Comparison of ENCODE assay signal across 24 mouse cellular contexts in genomic region chr6:6931507-6931906, GRCm38 (mm10). TPM values are rescaled to one million over a fixed set of nuclear protein-coding genes. Genes with fewer than 3 reads are reported as not detected.
DNase-seq lines count a peak whose midpoint lies in the region; ATAC-seq and TF ChIP-seq lines count a peak whose summit lies in the region.
"Had no signal": no experiment of that assay in that cellular context is flagged by ENCODE, and none has a peak within 500 bp of the region (broad histone marks: within the 10 kb centered on the region; RNA-seq: fewer than 3 reads in every experiment).

No protein-coding gene starts in this region.

- WGBS in forebrain, embryonic 14.5 days = 86% methylated on average over 4 of the region's 4 CpGs
- WGBS in forebrain, embryonic 15.5 days = 89% methylated on average over 4 of the region's 4 CpGs
- 81% methylated on average over 4 of the region's 4 CpGs for WGBS in hindbrain, postnatal 0 days
- 84% methylated on average over 4 of the region's 4 CpGs for WGBS in hindbrain, embryonic 14.5 days
- WGBS in midbrain, embryonic 15.5 days = 73% methylated on average over 4 of the region's 4 CpGs
- 87% methylated on average over 4 of the region's 4 CpGs for WGBS in midbrain, embryonic 11.5 days

- H3K9me3 ChIP-seq in forebrain, embryonic 14.5 days (replicated peaks; ENCODE audit: control insufficient read depth, low read length) = no peaks in the 10 kb centered on the region
- no peaks in the 10 kb centered on the region for H3K9me3 ChIP-seq in forebrain, embryonic 15.5 days
- no peaks in the 10 kb centered on the region for H3K9me3 ChIP-seq in hindbrain, postnatal 0 days (ENCODE audit: low read length)
- H3K9me3 ChIP-seq in hindbrain, embryonic 14.5 days (ENCODE audit: control insufficient read depth, low read length) = no peaks in the 10 kb centered on the region
- H3K9me3 ChIP-seq in midbrain, embryonic 15.5 days = no peaks in the 10 kb centered on the region
- no peaks in the 10 kb centered on the region for H3K9me3 ChIP-seq in midbrain, embryonic 11.5 days (ENCODE audit: control insufficient read depth, low read length)
- H3K9me3 ChIP-seq: forebrain, embryonic 10.5 days; heart, embryonic 10.5 days; heart, embryonic 13.5 days; hindbrain, embryonic 15.5 days had no signal

- no peak overlapping the region for H3K27ac ChIP-seq in forebrain, embryonic 14.5 days (ENCODE audit: low read depth, low read length)
- no peak overlapping the region for H3K27ac ChIP-seq in forebrain, embryonic 15.5 days (replicated peaks)
- H3K27ac ChIP-seq in hindbrain, postnatal 0 days = no peak overlapping the region
- H3K27ac ChIP-seq in hindbrain, embryonic 14.5 days = no peak overlapping the region
- H3K27ac ChIP-seq in midbrain, embryonic 15.5 days = no peak overlapping the region
- no peak overlapping the region for H3K27ac ChIP-seq in midbrain, embryonic 11.5 days (ENCODE audit: low read depth, low read length)
- H3K27ac ChIP-seq: forebrain, embryonic 10.5 days; heart, adult 2 months; heart, embryonic 10.5 days; heart, embryonic 13.5 days; hindbrain, embryonic 15.5 days had no signal

- H3K4me3 ChIP-seq in forebrain, embryonic 14.5 days (ENCODE audit: low read depth, low read length) = no peak overlapping the region
- no peak overlapping the region for H3K4me3 ChIP-seq in forebrain, embryonic 15.5 days
- no peak overlapping the region for H3K4me3 ChIP-seq in hindbrain, postnatal 0 days (ENCODE audit: low read length)
- H3K4me3 ChIP-seq in hindbrain, embryonic 14.5 days (replicated peaks; ENCODE audit: low read length) = no peak overlapping the region
- H3K4me3 ChIP-seq in midbrain, embryonic 15.5 days = no peak overlapping the region
- no peak overlapping the region for H3K4me3 ChIP-seq in midbrain, embryonic 11.5 days (ENCODE audit: low read depth, low read length)
- H3K4me3 ChIP-seq: forebrain, embryonic 10.5 days; heart, adult 2 months; heart, embryonic 10.5 days; heart, embryonic 13.5 days; hindbrain, embryonic 15.5 days had no signal

- H3K4me1 ChIP-seq in forebrain, embryonic 14.5 days (ENCODE audit: control insufficient read depth, insufficient read depth, low read length) = no peaks in the 10 kb centered on the region
- no peaks in the 10 kb centered on the region for H3K4me1 ChIP-seq in forebrain, embryonic 15.5 days
- H3K4me1 ChIP-seq in hindbrain, postnatal 0 days (ENCODE audit: insufficient read depth, low read length) = no peaks in the 10 kb centered on the region
- H3K4me1 ChIP-seq in hindbrain, embryonic 14.5 days (replicated peaks; ENCODE audit: control insufficient read depth, insufficient read depth, low read length) = no peaks in the 10 kb centered on the region
- H3K4me1 ChIP-seq in midbrain, embryonic 15.5 days = no peaks in the 10 kb centered on the region
- H3K4me1 ChIP-seq in midbrain, embryonic 11.5 days (ENCODE audit: control insufficient read depth, insufficient read depth, low read length) = no peaks in the 10 kb centered on the region
- H3K4me1 ChIP-seq: forebrain, embryonic 10.5 days; heart, embryonic 10.5 days; heart, embryonic 13.5 days; hindbrain, embryonic 15.5 days had no signal

- H3K27me3 ChIP-seq in forebrain, embryonic 14.5 days (replicated peaks; ENCODE audit: control insufficient read depth, insufficient read depth, low read length) = no peaks in the 10 kb centered on the region
- no peaks in the 10 kb centered on the region for H3K27me3 ChIP-seq in forebrain, embryonic 15.5 days
- no peaks in the 10 kb centered on the region for H3K27me3 ChIP-seq in hindbrain, postnatal 0 days (ENCODE audit: insufficient read depth, low read length)
- H3K27me3 ChIP-seq in hindbrain, embryonic 14.5 days (ENCODE audit: control insufficient read depth, insufficient read depth, low read length) = no peaks in the 10 kb centered on the region
- H3K27me3 ChIP-seq in midbrain, embryonic 15.5 days (replicated peaks) = no peaks in the 10 kb centered on the region
- H3K27me3 ChIP-seq in midbrain, embryonic 11.5 days (ENCODE audit: control insufficient read depth, insufficient read depth, low read length) = no peaks in the 10 kb centered on the region
- H3K27me3 ChIP-seq: heart, embryonic 13.5 days; hindbrain, embryonic 15.5 days had no signal

- TF ChIP-seq CTCF in hindbrain, postnatal 0 days (IDR thresholded peaks at IDR 0.05; ENCODE audit: low read depth) = no peak

- peak; percentile 4 for DNase-seq in forebrain, embryonic 14.5 days (ENCODE audit: low spot score)
- DNase-seq in hindbrain, postnatal 0 days (ENCODE audit: low spot score) = peak; percentile 12
- DNase-seq in hindbrain, embryonic 14.5 days (ENCODE audit: low spot score) = no peak
- DNase-seq in midbrain, embryonic 11.5 days (ENCODE audit: low spot score, missing footprints) = no peak
- DNase-seq in layer of hippocampus, adult 11-12 months (ENCODE audit: low spot score) = no peak
- DNase-seq: cerebellum, adult 18-20 months; cerebellum, adult 9-10 months; cerebellum, postnatal 14 days; gastrocnemius, postnatal 10 days; gastrocnemius, postnatal 36 days; heart, adult 2 months; heart, postnatal 14 days; heart, postnatal 4 days had no signal

- no peak overlapping the region for H3K4me2 ChIP-seq in forebrain, embryonic 14.5 days (ENCODE audit: low read length)
- H3K4me2 ChIP-seq in forebrain, embryonic 15.5 days (replicated peaks) = no peak overlapping the region
- H3K4me2 ChIP-seq in hindbrain, postnatal 0 days (ENCODE audit: low read depth, low read length) = no peak overlapping the region
- no peak overlapping the region for H3K4me2 ChIP-seq in hindbrain, embryonic 14.5 days (replicated peaks)
- no peak overlapping the region for H3K4me2 ChIP-seq in midbrain, embryonic 15.5 days
- no peak overlapping the region for H3K4me2 ChIP-seq in midbrain, embryonic 11.5 days
- H3K4me2 ChIP-seq: heart, embryonic 13.5 days; hindbrain, embryonic 15.5 days had no signal

- H3K36me3 ChIP-seq in forebrain, embryonic 14.5 days (ENCODE audit: control insufficient read depth, insufficient read depth, low read length) = no peaks in the 10 kb centered on the region
- no peaks in the 10 kb centered on the region for H3K36me3 ChIP-seq in forebrain, embryonic 15.5 days
- no peaks in the 10 kb centered on the region for H3K36me3 ChIP-seq in hindbrain, postnatal 0 days (ENCODE audit: insufficient read depth, low read length)
- no peaks in the 10 kb centered on the region for H3K36me3 ChIP-seq in hindbrain, embryonic 14.5 days (replicated peaks; ENCODE audit: control insufficient read depth, insufficient read depth)
- H3K36me3 ChIP-seq in midbrain, embryonic 15.5 days (replicated peaks) = no peaks in the 10 kb centered on the region
- H3K36me3 ChIP-seq in midbrain, embryonic 11.5 days (ENCODE audit: control insufficient read depth, insufficient read depth, low read length) = no peaks in the 10 kb centered on the region
- H3K36me3 ChIP-seq: forebrain, embryonic 10.5 days; heart, embryonic 10.5 days; heart, embryonic 13.5 days; hindbrain, embryonic 15.5 days had no signal

- no peak for ATAC-seq in forebrain, embryonic 14.5 days
- ATAC-seq in forebrain, embryonic 15.5 days (replicated peaks) = no peak
- ATAC-seq in hindbrain, postnatal 0 days = no peak
- ATAC-seq in hindbrain, embryonic 14.5 days (ENCODE audit: low FRiP score) = no peak
- peak; percentile 58 for ATAC-seq in midbrain, embryonic 15.5 days (replicated peaks)
- no peak for ATAC-seq in midbrain, embryonic 11.5 days (ENCODE audit: low FRiP score)
- ATAC-seq: activated CD4-positive, CD25-positive, alpha-beta regulatory T cell, adult 4 months had no signal

- H3K9ac ChIP-seq in forebrain, embryonic 14.5 days (ENCODE audit: low read length) = no peak overlapping the region
- H3K9ac ChIP-seq in forebrain, embryonic 15.5 days (replicated peaks) = no peak overlapping the region
- no peak overlapping the region for H3K9ac ChIP-seq in hindbrain, postnatal 0 days (replicated peaks; ENCODE audit: low read length)
- H3K9ac ChIP-seq in hindbrain, embryonic 14.5 days = no peak overlapping the region
- no peak overlapping the region for H3K9ac ChIP-seq in midbrain, embryonic 15.5 days
- no peak overlapping the region for H3K9ac ChIP-seq in midbrain, embryonic 11.5 days (ENCODE audit: low read length)
- H3K9ac ChIP-seq: heart, embryonic 13.5 days; hindbrain, embryonic 15.5 days had no signal

RNA-seq across cellular contexts. Expression of gene Sdhaf3, which starts 24.3 kb away (rescaled TPM):
- polyA plus RNA-seq in forebrain, embryonic 14.5 days (2014; fragmentation: Nextera tagmentation; extraction: Ambion mirVana) = 7.4 and 7.6 TPM in 2 replicates
- 6.1 and 6.9 TPM in 2 replicates for polyA plus RNA-seq in forebrain, embryonic 15.5 days (2015; fragmentation: Nextera tagmentation; extraction: Ambion mirVana)
- 2.9 and 4.6 TPM in 2 replicates for total RNA-seq in hindbrain, postnatal 0 days (2014; rRNA removed)
- polyA plus RNA-seq in hindbrain, postnatal 0 days (2015; fragmentation: Nextera tagmentation; extraction: Ambion mirVana) = 5.5 and 5.7 TPM in 2 replicates
- 8.2 and 8.3 TPM in 2 replicates for polyA plus RNA-seq in hindbrain, embryonic 14.5 days (2014; fragmentation: Nextera tagmentation; extraction: Ambion mirVana)
- 6.4 and 6.9 TPM in 2 replicates for polyA plus RNA-seq in midbrain, embryonic 15.5 days (2015; fragmentation: Nextera tagmentation; extraction: Ambion mirVana)
- 7.3 and 8.2 TPM in 2 replicates for polyA plus RNA-seq in midbrain, embryonic 11.5 days (2014; fragmentation: Nextera tagmentation; extraction: Ambion mirVana)

RNA-seq across cellular contexts. Expression of gene Dlx5, which starts 49.6 kb away (rescaled TPM):
- 55.7 and 77.2 TPM in 2 replicates for polyA plus RNA-seq in forebrain, embryonic 14.5 days (2014; fragmentation: Nextera tagmentation; extraction: Ambion mirVana)
- 81.5 and 84.7 TPM in 2 replicates for polyA plus RNA-seq in forebrain, embryonic 15.5 days (2015; fragmentation: Nextera tagmentation; extraction: Ambion mirVana)
- not detected in 2 replicates for total RNA-seq in hindbrain, postnatal 0 days (2014; rRNA removed)
- polyA plus RNA-seq in hindbrain, postnatal 0 days (2015; fragmentation: Nextera tagmentation; extraction: Ambion mirVana) = 0.16 TPM in 1 of 2 replicates, not detected in the other
- not detected in 2 replicates for polyA plus RNA-seq in hindbrain, embryonic 14.5 days (2014; fragmentation: Nextera tagmentation; extraction: Ambion mirVana)
- 14.8 and 19.0 TPM in 2 replicates for polyA plus RNA-seq in midbrain, embryonic 15.5 days (2015; fragmentation: Nextera tagmentation; extraction: Ambion mirVana)
- polyA plus RNA-seq in midbrain, embryonic 11.5 days (2014; fragmentation: Nextera tagmentation; extraction: Ambion mirVana) = 5.2 and 7.7 TPM in 2 replicates
- total RNA-seq: adrenal gland, postnatal 25 days; ES-E14; gastrocnemius, adult 18-20 months; gastrocnemius, postnatal 36 days; granulocyte monocyte progenitor cell, adult 5-6 weeks had no signal
- polyA plus RNA-seq: activated CD4-positive, CD25-positive, alpha-beta regulatory T cell, adult 4 months had no signal

Comparison
In these comparisons a context has a peak if more than half of its experiments do, and no peak if none do; other contexts are left out.
1. DNase-seq: peak in forebrain, embryonic 14.5 days (single experiment) and hindbrain, postnatal 0 days (single experiment); none in hindbrain, embryonic 14.5 days (single experiment), midbrain, embryonic 11.5 days (single experiment) and layer of hippocampus, adult 11-12 months (single experiment).